Mouse (Mus musculus) ovary, postnatal 36 days (tissue): ENCODE measurements at regions not wholly inside any gene's neighbourhood (a gene's known extent, or its start where the extent isn't known, plus 50 kb on each side); places are given as distances from the start of the nearest gene placed in this dataset.

ENCODE experiments used
- DNase-seq: peaks from one replicate; pipeline ENCODE4 v3.0.0; 2022; ENCODE audit warnings: low spot score, mixed read lengths

DNA sequence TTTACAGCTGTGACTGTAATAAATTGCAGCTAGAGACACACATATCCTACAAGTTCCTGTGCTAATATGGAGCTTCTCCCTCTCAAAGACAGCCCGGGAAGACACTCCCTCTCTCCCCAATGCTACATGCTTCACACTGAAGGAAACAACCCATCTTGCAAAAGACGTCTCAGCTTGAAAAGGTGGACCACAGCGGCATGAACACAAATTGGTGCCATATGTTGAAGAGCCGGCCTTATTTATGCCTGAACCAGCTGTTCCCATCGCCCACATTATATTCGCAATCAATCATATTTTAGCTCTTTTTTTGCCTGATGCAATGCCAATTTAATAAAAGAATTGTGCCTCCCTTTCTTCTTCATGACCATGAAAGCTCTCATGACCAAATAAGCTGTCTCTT is 135.8 kb upstream of the Mast4 start:
- DNase-seq: no peak

GRCm38 (mm10) chr13:103460499-103460898 is 126.2 kb upstream of the Mast4 start:
- DNase-seq: no peak

DNA sequence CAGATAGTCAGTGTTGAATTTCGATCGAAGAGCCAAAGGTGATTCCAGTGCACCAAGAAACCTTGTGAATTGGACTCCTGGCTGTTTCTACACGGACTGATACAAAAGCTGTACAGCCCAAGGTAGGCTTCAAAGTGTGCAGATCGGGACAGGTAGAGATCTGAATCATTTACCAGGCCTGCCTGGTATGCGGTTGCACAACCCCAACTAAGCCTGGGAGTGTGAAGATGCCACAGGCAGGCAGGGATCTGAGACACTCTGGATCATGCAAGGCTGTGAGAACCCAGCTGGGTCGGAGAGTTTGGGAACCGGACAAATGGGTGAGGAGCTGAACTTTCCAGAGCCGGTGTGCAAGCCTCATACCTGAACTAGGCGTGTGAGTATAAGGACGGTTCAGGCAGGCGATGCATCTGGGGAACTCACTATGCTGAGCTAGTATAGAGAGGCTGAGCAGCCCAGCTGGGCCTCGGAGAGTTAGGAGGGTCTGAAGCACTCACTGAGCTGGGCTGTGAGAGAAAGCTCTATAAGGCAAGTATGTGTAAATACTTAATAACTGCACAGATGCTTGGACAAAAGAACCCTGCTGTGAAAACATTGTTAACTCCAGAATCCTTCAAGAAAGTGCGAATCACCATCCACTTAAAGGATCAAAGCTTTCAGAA is 125.3 kb upstream of the Mast4 start:
- DNase-seq: no peak

DNA sequence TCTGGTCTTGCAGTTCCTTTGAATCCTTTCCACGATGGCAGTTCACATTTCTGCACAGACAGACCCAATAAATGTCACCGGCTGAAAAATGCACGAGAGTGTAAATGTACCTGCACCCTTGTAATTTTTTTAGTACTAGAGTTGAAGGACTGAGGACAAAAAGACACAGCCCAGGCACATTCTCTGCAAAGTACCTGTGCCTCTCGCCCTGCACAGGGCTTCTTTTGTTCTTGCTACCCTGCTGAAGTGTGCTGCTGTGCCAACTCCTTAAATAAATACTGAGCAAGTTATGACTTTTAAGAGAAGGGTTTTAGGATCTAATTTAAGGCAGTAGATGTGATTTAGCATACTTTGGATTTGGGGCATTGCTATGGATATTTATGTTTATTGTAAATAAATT is 118.5 kb upstream of the Mast4 start:
- no peak for DNase-seq

- DNase-seq: no peak
These were observed 96.3 kb upstream of the Mast4 start for GRCm38 (mm10) chr13:103430589-103430988.

GRCm38 (mm10) chr13:103424011-103424410 is 89.7 kb upstream of the Mast4 start:
- DNase-seq: no peak

- no peak for DNase-seq
These were observed 89.1 kb upstream of the Mast4 start for GRCm38 (mm10) chr13:103423417-103423816.

- DNase-seq: no peak
These were observed 88.7 kb upstream of the Mast4 start for GRCm38 (mm10) chr13:103422997-103423396.

- no peak for DNase-seq
These were observed 84.8 kb upstream of the Mast4 start for GRCm38 (mm10) chr13:103419146-103419545.

- no peak for DNase-seq
These were observed 83.0 kb upstream of the Mast4 start for GRCm38 (mm10) chr13:103417256-103417655.

DNA sequence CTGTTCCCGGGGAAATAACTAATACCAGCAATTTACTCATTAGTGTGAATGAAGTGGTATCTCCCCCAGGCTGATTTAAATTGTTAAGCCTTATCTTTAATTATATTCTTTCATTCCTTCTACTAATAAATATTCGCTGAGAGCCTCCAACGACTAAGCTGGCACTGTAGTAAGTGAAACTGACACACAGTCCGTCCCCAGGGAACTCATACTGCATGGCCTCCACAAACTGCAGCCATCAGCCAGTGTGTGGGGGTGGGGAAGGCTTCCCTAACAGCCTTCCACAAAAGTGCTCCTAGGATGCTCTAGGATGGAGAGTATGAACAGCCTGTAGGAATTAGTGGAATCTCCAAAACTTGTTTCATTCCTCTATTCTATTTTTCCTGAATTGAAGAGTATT is 81.0 kb upstream of the Mast4 start:
- DNase-seq: no peak

- no peak for DNase-seq
These were observed 78.3 kb upstream of the Mast4 start for GRCm38 (mm10) chr13:103412566-103412965.

DNA sequence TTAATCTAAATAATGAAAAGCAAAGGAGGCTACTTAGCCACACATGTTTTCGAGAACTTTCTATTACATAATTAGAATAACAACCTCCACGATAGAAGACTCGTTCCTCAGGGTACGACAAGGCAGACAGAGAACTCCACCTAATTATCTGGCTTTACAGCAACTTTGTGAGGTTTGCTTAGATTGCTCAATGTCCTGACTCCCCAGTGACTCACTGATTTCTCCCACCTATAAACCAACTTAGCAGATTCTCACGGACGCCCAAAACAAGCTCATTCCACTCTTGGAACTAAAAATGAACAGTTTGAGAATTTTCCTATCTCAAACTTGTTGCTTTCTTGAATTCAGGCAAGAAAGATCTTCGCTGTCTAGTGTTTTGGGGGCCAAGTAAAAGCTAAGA is 75.0 kb upstream of the Mast4 start:
- DNase-seq: no peak

DNA sequence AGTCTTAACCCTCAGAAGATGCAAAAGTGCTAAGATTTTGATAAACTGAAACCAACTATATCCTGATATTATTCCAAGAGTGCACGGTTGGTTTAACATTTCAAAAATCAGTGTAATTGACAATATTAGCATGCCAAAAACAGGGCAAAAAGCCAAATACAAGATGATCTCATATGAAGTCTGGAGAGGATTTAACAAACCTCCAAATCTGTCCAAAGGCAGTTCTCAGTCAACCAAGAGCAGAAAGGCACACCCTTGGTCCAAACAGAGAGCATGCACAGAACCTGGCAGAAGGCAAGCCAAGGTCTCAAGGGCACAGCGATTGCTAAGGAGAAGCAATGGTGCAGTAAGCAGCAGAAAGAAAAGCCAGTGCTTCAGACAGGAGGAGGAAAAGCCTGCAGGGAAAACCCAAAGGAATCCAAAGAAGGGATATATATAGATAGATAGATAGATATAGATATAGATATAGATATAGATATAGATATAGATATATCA is 62.3 kb upstream of the Mast4 start:
- no peak for DNase-seq

DNA sequence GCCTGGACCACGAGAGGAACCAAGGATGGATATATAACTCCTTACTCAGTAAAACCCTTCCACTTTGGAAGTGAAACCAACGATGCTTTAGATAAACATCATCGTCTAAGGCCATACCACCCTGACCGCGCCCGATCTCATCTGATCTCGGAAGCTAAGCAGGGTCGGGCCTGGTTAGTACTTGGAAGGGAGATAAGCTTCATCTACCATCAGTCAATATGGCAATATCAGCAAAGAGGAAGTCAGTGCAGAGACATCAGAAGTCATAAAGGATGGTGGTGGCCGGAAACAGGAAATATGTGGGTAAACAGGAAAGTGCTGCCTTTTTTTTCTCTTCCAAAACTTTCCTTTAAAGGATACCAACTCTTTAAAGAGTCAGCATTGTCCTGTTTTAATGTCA is 61.8 kb upstream of the Mast4 start:
- no peak for DNase-seq

GRCm38 (mm10) chr13:103392581-103392980 is 58.3 kb upstream of the Mast4 start:
- no peak for DNase-seq

- DNase-seq: no peak
These were observed 57.1 kb upstream of the Mast4 start for GRCm38 (mm10) chr13:103391396-103391795.

GRCm38 (mm10) chr13:103390991-103391390 is 56.7 kb upstream of the Mast4 start:
- no peak for DNase-seq

DNA sequence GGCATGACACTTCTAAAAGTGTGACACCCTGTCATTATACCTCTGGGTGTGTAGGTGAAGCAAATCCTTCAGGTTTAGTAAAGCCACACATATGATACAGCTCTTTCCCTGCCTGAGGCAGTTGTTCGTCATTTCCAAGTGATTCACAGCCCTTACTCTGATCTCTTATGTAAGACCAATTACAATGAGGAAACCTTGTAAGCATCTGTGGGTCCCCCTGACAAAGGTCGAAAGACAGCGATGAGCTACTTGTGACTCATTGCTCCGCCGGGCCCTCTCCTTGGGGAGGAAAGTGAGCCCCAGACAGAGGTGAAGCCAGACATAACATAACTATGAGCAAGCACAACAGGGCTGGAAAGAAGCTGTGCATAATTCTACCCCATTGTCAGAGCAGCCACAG is 52.7 kb upstream of the Mast4 start:
- no peak for DNase-seq
